Mouse (Mus musculus) heart, postnatal 36 days (tissue): Measurements from ENCODE around the gene Slc35e3. TPM values are rescaled to one million over a fixed set of nuclear protein-coding genes. Genes with fewer than 3 reads are reported as not detected.
"Not testable (repeated sequence)": the region's sequence is repeated elsewhere in the genome, so short reads cannot be mapped to it uniquely, and the experiment has no call there.

ENCODE experiments used
- DNase-seq, 2 experiments: peaks; one replicate each; pipeline ENCODE4 v3.0.0; 2021 to 2022
- intact Hi-C: fragments of 180-260 bp; cut with DNase I; formaldehyde crosslinking; loops from one replicate; pipeline ENCODE4 v1.15.1; 2025
- total RNA-seq, 2 experiments: library from RNA; stranded (reverse); gene quantifications; 2 replicates each; pipeline ENCODE4 v1.2.3; 2021

The Slc35e3 gene
- total RNA-seq, 2 experiments from 2014 or later: 6.4 to 8.8 TPM

DNA sequence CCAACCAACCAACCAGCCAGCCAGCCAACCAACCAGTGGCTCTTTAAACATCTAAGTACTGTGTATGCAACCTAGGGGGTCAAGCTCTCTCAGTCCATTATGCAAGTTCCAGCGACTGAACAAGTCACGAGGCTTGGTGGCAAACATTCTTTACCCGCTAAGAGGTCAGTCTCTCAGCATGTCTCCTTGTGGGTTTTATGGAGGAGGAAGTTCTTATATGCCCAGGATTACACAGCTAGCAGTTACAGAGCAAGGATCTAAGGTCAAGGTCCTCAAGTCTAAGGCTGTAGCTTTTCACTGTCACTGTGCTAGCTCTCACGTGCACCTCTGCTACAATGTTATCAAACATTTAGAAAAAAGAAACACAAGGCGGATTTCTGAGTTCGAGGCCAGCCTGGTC, 18.4 kb upstream of the Slc35e3 start:
- DNase-seq: no peak
- intact Hi-C loops: no loop called here

DNA sequence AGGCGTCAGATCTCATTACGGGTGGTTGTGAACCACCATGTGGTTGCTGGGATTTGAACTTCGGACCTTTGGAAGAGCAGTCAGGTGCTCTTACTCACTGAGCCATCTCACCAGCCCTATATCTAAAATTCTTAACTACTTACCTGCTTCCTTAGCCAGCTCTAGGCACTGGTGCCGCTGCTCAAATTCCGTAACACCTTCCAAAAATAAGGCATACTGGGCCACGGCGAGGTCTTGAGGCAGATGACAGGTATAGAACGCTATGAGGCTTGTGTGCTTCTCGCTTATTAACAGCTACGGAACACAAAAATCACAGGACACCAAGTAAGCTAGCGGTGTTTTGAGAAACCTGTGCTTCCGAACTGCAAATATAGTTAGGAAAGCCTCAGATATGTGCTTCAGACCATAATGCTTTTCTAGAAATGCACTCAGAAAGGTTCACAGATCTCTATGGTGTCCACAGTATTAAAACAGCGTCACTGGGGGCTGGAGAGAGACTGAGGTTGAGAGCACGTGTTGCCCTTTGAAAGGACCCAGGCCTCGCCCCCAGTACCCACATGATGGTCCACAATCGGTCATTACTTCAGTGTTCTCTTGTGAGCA, 17.5 kb upstream of the Slc35e3 start:
- no peak for DNase-seq
- intact Hi-C loops: no loop called here

DNA sequence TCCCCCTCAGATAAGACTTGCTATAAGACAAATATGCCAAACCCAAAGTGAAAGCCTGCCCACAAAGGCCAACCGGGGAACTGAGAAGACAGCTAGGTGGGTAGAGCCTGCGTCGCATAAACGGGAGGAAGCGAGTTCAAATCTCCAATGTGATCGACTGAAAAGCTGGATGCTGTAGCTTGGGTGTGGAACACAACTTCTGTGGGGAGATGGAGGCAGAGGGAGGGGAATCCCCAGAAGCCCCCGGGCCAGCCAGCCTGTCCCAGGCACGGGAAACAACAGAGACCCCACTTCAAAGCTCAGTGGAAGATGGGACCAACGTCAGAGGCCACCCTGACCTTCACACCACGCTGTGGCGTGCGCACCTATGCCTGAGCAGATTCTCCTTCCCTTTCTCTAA, 16.8 kb upstream of the Slc35e3 start:
- intact Hi-C loops: no loop called here
- DNase-seq: no peak

DNA sequence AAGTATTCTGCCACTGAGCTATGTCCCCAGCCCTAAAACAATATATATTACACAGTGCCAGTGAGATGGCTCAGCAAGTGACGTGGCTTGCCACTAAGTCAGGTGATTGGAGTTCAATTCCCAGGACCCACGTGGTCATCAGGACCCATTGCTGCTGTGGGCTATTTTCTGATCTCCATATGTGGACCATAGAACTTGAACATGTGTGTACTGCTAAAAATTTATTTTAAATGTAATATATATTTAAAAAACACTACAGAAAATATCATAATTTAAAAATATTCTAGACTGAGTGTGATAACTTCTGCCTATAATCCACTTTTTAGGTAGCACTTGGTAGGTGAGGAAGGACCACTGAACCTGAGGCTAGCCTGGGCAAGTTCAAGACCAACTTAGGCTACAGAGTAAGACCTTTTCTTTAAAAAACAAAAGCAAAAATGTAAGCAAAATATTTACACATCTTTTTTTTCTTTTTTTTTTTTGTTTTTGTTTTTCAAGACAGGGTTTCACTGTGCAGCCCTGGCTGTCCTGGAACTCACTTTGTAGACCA, 16.2 kb upstream of the Slc35e3 start:
- intact Hi-C loops: no loop called here
- DNase-seq: no peak

DNA sequence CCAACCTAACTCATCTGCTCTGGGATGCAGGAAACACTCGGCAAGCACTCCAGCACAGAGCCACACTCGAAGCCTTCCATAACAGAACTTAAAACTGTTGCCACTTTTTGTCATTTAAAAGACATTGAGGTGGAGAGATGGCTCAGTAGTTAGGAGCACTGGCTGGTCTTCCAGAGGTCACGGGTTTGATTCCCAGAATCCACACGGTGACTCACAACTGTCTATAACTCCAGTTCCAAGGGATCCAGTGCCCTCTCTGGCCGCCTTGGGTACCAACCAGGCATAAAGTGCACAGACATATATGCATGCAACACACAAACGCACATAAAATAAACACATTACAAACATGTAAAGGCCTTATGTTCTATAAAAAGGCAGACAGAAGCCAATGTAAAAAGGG, 15.4 kb upstream of the Slc35e3 start:
- intact Hi-C loops: no loop called here
- no peak for DNase-seq

DNA sequence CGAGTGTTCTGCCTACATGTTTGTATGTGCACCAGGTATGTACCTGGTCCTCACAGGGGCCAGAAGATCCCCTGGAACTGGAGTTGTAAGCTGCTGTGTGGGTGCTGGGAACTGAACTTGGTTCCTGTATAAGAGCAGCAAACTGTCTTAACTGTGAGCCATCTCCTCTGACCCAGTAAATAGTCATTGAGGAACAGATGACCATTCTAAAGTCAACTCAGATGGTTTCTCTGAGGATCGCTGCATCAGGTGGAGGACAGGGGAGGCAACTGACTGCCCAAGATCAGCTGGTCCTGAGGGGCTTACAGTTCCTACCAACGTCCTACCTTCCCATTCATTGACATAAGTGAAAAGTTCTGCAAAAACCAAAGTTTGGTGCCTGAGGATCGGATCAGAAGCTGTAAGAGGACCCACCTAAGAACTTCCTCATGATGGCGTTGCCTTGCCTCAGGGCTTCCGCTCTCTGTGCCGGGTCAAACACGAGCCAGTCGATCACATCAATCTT, 14.7 kb upstream of the Slc35e3 start:
- intact Hi-C loops: no loop called here

DNA sequence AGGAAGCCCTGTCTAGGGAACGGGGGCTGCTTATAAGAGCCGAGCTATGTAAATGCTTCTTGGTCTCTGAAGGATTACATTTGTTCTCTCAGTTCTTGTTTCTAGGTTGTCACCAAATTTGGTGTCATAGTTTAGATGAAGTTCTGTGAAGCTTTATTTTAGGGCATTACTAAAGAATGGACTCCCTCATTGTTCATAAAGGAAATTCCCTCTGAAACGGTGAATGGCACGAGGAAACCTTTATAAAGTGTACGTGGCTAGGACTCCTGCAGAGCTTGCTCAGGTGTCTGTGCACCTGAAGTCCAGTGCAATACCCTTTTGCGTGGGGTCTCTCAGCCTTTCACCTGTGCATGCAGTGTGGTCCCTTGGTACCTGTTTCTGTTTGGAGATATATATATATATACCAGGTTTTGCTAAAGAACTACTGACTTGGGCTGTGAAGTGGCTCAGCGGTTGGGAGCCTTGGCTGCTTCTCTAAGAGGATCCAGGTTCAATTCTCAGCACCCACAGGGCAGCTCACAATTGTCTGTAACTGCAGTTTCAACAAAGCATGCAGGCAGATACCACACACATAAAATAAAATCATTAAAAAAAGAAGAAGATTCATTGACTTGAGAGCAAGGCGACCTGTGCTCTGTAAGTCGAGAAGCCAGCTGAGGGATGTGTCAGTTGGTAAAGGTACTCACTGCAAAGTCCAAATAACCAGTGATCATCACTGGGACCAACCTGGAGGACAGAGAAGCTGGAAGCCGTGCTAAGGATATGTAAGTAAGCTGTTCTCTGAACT, 13.9 kb upstream of the Slc35e3 start:
- intact Hi-C loops: no loop called here
- no peak for DNase-seq

More for the DNA sequence above, 14.7 kb upstream of the Slc35e3 start:
- DNase-seq: no peak

DNA sequence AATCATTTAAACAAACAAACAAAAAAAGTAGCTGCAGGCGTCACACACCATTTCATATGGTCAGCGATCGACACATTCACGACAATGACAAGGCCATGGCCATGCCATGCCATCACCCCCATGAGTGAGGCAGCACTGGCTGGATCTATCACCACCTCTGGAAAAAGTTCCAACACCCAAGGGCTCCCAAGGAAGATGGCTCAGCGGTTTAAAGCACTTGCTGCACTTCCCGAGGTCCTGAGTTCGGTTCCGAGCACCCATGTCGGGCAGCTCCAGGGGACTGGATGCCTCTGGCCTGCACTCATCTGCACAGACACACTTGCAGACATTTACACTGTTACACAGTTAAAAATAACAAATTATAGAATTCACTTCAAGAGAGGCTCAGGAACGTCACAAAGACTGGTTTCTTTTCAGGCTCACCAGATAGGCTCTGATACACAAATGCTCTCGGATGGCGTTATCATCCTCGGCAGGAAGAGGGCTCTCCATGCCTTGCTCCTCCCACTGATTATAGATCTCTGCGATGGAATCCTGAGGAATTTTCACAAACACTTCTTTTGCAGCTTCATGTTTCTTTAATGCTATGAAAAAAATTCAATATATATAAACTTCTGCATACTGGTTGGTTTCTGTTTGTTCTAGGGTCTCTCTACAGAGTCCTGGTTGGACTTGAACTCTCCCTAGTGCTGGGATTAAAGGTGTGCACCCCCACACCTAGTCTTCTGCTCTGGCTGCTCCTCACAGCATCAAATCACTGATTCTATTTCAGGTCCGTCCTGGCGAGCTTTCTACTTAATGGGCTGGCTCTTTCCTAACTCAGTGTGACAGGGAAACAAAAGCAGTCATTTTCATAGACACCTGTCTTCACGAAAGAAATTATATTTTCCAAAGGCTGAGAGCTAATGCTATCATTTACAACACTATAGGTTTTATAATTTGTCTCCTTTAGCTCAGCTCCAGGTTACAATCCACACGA, 12.9 kb upstream of the Slc35e3 start:
- intact Hi-C loops: no loop called here
- no peak for DNase-seq

DNA sequence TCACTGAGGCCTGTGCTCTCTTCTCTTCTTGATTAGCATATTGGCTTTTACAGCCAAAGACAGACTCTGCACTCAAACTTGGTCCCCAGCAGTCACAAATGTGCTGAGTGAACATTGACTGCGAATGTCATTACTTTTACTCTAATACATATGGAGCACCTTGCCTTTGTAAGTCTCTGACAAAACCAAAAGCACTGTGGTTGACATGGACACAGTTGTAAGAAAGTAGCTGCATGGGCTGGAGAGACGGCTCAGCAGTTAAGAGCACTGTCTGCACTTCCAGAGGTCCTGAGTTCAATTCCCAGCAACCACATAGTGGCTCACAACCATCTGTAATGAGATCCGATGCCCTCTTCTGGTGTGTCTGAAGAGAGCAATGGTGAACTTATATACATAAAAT, 12.2 kb upstream of the Slc35e3 start:
- DNase-seq, intact Hi-C loops: not testable (repeated sequence)

DNA sequence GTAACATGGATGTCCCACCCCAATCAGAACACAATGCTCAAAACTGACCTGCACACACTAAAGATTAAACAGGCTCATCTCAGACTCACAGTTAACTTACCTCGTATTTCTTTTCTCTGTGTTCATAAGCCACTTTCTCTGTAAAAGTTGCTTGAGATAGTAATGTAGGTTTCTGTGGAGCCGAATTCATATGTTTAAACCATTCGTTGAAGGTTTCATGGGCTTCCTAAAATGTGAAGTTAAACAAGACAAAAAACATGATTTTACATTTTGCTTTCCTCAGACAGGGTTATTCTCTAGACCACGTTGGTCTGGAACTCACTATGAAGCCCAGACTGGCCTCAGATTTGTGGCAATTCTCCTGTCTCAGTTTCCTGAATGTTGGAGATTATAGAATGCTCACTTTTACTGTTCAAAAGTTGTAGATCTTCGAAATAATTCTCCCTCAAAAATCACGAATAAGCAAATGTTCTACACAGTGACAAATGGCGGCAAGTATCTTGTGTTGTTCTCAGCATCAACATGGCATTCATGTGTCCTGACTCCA, 11.7 kb upstream of the Slc35e3 start:
- DNase-seq: no peak
- intact Hi-C loops: no loop called here

DNA sequence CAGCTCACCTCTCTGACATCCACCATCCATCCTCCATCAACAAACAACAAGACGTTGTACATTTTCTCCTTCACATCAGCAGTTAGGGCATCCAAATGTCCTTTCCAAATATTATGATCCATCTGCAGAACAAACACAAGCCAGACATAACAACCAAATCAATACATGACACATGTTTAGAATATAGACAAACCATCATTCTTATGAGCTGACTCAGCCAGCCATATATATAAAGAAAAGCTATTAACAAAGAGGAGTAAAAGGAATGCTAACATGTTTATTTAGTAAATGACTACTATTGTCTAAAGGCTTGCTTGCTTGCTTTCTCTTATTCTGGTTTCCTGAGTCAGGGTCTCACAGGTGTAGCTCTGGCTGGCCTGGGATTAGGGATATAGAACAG, 11.1 kb upstream of the Slc35e3 start:
- no peak for DNase-seq
- intact Hi-C loops: no loop called here

DNA sequence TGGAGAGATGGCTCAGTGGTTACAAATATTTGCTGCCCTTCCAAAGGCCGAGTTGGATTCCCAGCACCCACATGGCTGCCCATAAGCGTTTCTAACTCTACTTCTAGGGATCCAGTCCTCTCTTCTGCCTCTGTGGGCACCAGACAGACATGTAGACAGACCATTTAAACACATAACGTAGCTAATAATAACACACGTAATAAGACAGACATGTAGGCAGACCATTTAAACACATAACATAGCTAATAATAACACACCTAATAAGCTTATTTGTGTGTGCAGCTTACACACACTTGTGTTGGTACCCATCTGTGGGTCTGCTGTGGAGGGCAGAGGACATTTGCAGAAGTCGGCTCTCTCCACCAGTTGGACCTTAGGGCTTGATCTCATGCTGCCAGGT, 10.6 kb upstream of the Slc35e3 start:
- intact Hi-C loops: no loop called here
- DNase-seq: no peak

DNA sequence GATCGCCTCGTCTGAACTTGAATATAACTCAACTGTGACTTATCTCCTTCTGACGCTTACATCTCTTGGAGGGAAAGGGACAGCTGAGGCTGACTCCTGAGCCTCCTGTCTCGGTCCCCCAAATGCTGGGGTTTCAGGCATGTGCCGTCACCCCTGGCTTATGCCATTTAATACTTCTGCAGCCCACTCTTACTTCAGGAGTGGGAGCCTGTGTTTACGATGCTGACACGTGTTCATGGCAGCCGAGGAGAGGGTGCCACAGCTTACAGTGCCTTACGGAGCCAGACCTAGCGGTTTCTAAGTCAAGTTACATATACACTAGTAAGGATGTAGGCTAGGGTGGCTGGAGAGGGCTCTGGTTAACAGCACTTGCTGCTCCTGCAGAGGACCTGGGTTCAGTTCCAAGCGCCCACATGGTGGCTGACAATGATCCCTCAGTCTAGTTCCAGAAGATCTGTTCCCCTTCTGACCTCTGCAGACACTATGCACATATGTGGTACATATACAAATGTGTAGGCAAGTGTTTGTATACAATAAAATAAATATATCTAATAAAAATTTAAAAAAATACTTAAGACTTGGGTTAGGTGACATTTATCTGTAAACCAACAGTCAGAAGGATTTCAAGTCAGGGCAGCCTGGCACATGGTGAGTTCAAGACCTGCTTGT, 9.8 kb upstream of the Slc35e3 start:
- intact Hi-C loops: no loop called here
- DNase-seq: no peak

DNA sequence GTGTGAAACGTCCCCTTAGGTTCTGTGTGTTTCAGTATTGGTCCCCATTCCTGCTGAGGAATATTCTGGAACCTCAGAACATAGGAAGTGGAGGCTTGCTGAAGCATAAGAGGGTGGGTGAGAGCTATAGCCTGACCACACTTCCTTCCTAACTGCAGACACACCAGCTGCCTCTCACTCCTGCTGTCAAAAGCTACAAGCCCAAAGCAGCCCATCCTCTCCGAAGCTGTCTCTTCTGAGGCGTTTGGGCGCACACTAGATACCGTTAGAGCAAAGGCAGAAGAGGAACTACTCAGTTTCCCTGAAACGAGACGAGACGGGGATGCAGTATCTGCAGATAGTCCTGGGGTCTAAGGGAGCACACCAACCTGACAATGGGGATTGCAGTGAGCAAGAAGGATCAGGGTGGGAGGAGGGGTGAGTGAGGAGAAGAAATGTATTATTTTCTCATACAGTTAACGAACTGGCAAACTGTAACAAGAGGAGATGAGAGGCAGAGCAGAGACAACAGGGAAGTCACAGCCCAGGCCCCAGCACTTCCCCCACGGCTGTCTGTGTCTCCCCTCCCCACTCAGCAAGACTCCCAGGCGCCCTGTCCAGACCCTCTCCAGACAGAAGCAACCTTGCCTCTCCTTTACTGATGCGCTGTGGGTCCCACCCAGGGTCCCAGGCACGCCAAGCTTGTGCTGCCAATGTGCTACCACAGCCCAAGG, 9.1 kb upstream of the Slc35e3 start:
- DNase-seq: peak in 1 of 2 experiments; percentile 10
- intact Hi-C loops: no loop called here

DNA sequence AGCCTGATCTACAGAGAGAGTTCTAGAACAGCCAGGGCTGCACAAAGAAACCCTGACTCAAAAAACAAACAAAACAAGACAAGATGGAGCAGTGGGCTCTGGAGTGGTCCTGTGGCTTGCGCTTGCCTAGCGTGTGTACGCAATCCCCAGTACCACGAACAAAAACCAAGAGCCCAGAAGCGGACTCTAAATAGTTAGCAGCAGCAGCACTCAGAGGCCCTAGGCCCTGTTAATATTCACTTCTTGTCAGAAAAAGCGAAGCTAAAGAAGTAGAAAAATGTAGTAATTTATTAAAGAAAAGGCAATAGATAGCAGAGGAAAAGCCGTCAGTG, 8.4 kb upstream of the Slc35e3 start:
- intact Hi-C loops: no loop called here
- DNase-seq: no peak

DNA sequence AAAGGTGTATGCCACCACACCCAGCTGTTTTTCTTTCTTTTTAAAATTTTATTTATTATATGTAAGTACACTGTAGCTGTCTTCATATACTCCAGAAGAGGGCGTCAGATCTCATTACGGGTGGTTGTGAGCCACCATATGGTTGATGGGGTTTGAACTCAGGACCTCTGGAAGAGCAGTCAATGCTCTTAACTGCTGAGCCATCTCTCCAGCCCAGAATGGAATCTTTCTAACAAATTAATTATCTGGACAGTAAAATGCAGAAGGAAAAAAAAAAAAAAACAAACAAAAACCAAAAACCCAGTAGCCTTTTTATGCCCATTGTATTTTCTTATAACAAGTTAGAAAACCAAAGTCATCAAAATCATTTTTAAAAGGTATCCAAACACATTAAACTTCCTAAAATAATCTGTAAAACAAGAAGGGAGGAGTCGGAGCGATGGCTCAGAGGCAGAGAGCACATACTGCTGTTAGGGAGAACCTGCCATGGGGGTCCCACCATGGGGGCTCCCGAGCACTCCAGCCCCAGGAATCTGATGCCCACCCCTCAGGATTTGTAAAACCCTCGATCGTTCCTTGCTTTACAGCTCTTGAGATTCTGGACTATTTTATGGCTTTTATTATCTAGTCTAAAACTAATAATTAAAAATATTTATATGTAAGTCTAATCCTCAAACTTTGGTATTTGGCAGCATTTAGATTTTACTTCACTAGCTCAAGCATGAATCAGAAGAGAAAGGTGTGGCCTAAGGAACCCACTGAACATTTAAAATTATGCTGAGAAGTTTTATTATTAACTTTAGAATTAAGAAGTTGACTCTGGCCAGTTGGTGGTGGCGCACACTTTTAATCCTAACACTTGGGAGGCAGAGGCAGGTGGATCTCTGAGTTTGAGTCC, 7.8 kb upstream of the Slc35e3 start:
- intact Hi-C loops: no loop called here
- no peak for DNase-seq

DNA sequence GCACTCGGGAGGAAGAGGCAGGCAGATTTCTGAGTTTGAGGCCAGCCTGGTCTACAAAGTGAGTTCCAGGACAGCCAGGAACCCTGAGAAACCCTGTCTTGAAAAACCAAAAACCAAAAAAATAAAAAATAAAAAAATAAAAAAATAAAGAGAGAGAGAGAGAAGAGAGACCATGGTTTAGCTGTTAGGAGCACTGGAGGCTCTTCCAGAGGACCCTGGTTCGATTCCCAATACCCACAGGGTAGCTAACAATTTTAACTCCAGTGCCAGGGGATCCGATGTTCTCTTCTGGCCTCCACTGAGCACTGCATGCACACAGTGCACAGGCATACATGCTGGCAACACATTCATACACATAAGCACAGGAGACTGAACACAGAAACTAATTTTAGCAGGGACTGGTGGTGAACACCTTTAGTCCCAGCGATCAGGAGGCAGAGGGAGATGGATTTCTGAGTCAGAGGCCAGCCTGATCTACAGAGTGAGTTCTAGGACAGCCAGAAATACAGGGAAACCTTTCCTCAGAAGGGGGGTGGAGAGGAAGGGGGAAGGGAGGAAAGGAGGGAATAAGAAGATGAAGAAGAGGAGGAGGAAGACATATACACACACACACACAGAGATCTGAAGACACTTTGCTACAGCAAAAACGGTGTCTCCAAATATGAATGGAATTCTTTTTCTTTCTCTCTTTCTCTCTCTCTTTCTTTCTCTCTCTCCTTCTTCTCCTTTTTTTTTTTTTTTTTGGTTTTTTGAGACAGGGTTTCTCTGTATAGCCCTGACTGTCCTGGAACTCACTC, 6.9 kb upstream of the Slc35e3 start:
- intact Hi-C loops: no loop called here

More for the DNA sequence above, 6.9 kb upstream of the Slc35e3 start:
- no peak for DNase-seq
